15 mouse cellular contexts compared by ENCODE assay signal in genomic region chr15:85921855-85922254, GRCm38 (mm10).
"Had no signal": no experiment of that assay in that cellular context is flagged by ENCODE, and none has a peak within 500 bp of the region (broad histone marks: within the 10 kb centered on the region; RNA-seq: fewer than 3 reads in every experiment).

No protein-coding gene starts in this region.

- H3K27me3 ChIP-seq: midbrain, embryonic 13.5 days; midbrain, embryonic 15.5 days; stomach, embryonic 15.5 days had no signal

- H3K4me2 ChIP-seq: lung, embryonic 14.5 days; midbrain, embryonic 11.5 days; midbrain, embryonic 13.5 days; midbrain, embryonic 15.5 days; neural tube, embryonic 12.5 days; stomach, embryonic 15.5 days had no signal

- H3K4me1 ChIP-seq: megakaryocyte, embryonic 14.5 days; midbrain, embryonic 13.5 days; midbrain, embryonic 15.5 days; stomach, embryonic 15.5 days had no signal

- H3K36me3 ChIP-seq: midbrain, embryonic 15.5 days; stomach, embryonic 15.5 days had no signal

- H3K27ac ChIP-seq: macrophage; midbrain, embryonic 13.5 days; midbrain, embryonic 15.5 days; neural tube, embryonic 12.5 days; stomach, embryonic 15.5 days; stomach, postnatal 0 days had no signal

- H3K9ac ChIP-seq: liver, postnatal 0 days; lung, embryonic 14.5 days; midbrain, embryonic 13.5 days; midbrain, embryonic 15.5 days; neural tube, embryonic 12.5 days; stomach, embryonic 15.5 days had no signal

- DNase-seq: liver, postnatal 0 days; lung, embryonic 14.5 days; lung, postnatal 10 days; right cerebral cortex, postnatal 14 days; thymus, adult 2 months; thymus, postnatal 25 days; thymus, postnatal 4 days had no signal

- ATAC-seq: liver, postnatal 0 days; midbrain, embryonic 13.5 days; midbrain, embryonic 15.5 days had no signal

- H3K9me3 ChIP-seq: megakaryocyte, embryonic 14.5 days; midbrain, embryonic 13.5 days; midbrain, embryonic 15.5 days; neural tube, embryonic 12.5 days; stomach, embryonic 15.5 days had no signal

- H3K4me3 ChIP-seq: megakaryocyte, embryonic 14.5 days; midbrain, embryonic 13.5 days; midbrain, embryonic 15.5 days; neural tube, embryonic 12.5 days; stomach, embryonic 15.5 days had no signal
